Mouse (Mus musculus) MEL (cell line): ENCODE measurements at regions not wholly inside any gene's neighbourhood (a gene's known extent, or its start where the extent isn't known, plus 50 kb on each side); places are given as distances from the start of the nearest gene placed in this dataset.

Source experiments
- DNase-seq: peaks from one replicate; pipeline ENCODE4 v3.0.0; 2011; ENCODE audit warnings: low read depth, low spot score
- H3K27ac ChIP-seq: 2 replicates; pipeline ENCODE4 v1.5.1; 2012; ENCODE audit warnings: low read depth, mild to moderate bottlenecking, control low read depth, low read length, moderate library complexity; ENCODE audit not compliant: control insufficient read depth
- H3K27me3 ChIP-seq, 2 experiments: fragments of 150-350 bp in 1 of 2; sonication (generic) in 1 of 2; 2 replicates each; pipeline ENCODE4 v1.6.1; 2012; ENCODE audit warnings: low read length in 2 of 2, mild to moderate bottlenecking in 2 of 2, improper control_type of control experiment in 1 of 2, moderate library complexity in 1 of 2; ENCODE audit not compliant: insufficient read depth in 2 of 2, control insufficient read depth in 1 of 2
- H3K36me3 ChIP-seq, 2 experiments: 2 replicates each; pipeline ENCODE4 v1.6.1; 2012 to 2014; ENCODE audit warnings: low read length in 2 of 2, improper control_type of control experiment in 1 of 2, inconsistent platforms in 1 of 2, mild to moderate bottlenecking in 1 of 2; ENCODE audit not compliant: insufficient read depth in 2 of 2, control insufficient read depth in 1 of 2
- H3K4me1 ChIP-seq, 2 experiments: fragments of 150-350 bp in 1 of 2; sonication (generic) in 1 of 2; 2 replicates each; pipeline ENCODE4 v1.6.1; 2012; ENCODE audit warnings: low read length in 2 of 2, improper control_type of control experiment in 1 of 2, mild to moderate bottlenecking in 1 of 2; ENCODE audit not compliant: insufficient read depth in 2 of 2, control insufficient read depth in 1 of 2
- H3K4me3 ChIP-seq, 2 experiments: fragments of 150-350 bp in 1 of 2; sonication (generic) in 1 of 2; 2 replicates each; pipeline ENCODE4 v1.5.1; 2012; ENCODE audit warnings: low read depth in 2 of 2, low read length in 2 of 2, mild to moderate bottlenecking in 2 of 2, moderate library complexity in 2 of 2, control low read depth in 1 of 2, improper control_type of control experiment in 1 of 2; ENCODE audit not compliant: control insufficient read depth in 1 of 2, insufficient read depth in 1 of 2
- H3K79me2 ChIP-seq: 2 replicates; pipeline ENCODE4 v1.6.1; 2012; ENCODE audit warnings: mild to moderate bottlenecking, low read length, moderate library complexity; ENCODE audit not compliant: control insufficient read depth, poor library complexity, insufficient read depth
- H3K9ac ChIP-seq: 2 replicates; pipeline ENCODE4 v1.6.1; 2012; ENCODE audit warnings: low read depth, mild to moderate bottlenecking, control low read depth, low read length, moderate library complexity; ENCODE audit not compliant: control insufficient read depth, poor library complexity, severe bottlenecking
- H3K9me3 ChIP-seq: fragments of 150-350 bp; sonication (generic); replicated peaks from 2 replicates; pipeline ENCODE4 v1.6.1; 2012; ENCODE audit warnings: mild to moderate bottlenecking, low read length, improper control_type of control experiment, moderate library complexity; ENCODE audit not compliant: insufficient read depth
- CTCF ChIP-seq, 3 experiments: IDR thresholded peaks in 2 of 3; conservative IDR thresholded peaks in 1 of 3; 2 replicates each; pipeline ENCODE4 v1.5.1; 2011 to 2012; ENCODE audit warnings: low read length in 3 of 3, low read depth in 2 of 3, mild to moderate bottlenecking in 2 of 3, improper control_type of control experiment in 1 of 3, inconsistent platforms in 1 of 3, mixed read lengths in 1 of 3, moderate library complexity in 1 of 3; ENCODE audit not compliant: control insufficient read depth in 1 of 3, insufficient read depth in 1 of 3, poor library complexity in 1 of 3, severe bottlenecking in 1 of 3
- ELF1 ChIP-seq: IDR thresholded peaks from 2 replicates; pipeline ENCODE4 v1.6.1; 2014; ENCODE audit warnings: low read depth, mild to moderate bottlenecking, inconsistent platforms, low read length, improper control_type of control experiment, moderate library complexity
- EP300 ChIP-seq, 2 experiments: IDR thresholded peaks; 2 replicates each; pipeline ENCODE4 v1.6.1; 2011; ENCODE audit warnings: improper control_type of control experiment in 2 of 2, low read length in 2 of 2, low read depth in 1 of 2, mild to moderate bottlenecking in 1 of 2
- ETS1 ChIP-seq: IDR thresholded peaks from 2 replicates; pipeline ENCODE4 v1.6.1; 2012; ENCODE audit warnings: low read depth, mild to moderate bottlenecking, inconsistent platforms, low read length, improper control_type of control experiment, moderate library complexity
- GATA1 ChIP-seq: IDR thresholded peaks from 2 replicates; pipeline ENCODE4 v1.6.1; 2011; ENCODE audit warnings: low read depth, low read length, improper control_type of control experiment
- KAT2A ChIP-seq: conservative IDR thresholded peaks from 2 replicates; pipeline ENCODE4 v1.6.1; 2012; ENCODE audit warnings: low read depth, low read length, improper control_type of control experiment, inconsistent platforms
- MAX ChIP-seq: IDR thresholded peaks from 2 replicates; pipeline ENCODE4 v1.6.1; 2011; ENCODE audit warnings: low read length, improper control_type of control experiment
- MAZ ChIP-seq: IDR thresholded peaks from 2 replicates; pipeline ENCODE4 v1.6.1; 2012; ENCODE audit warnings: low read depth, mild to moderate bottlenecking, inconsistent platforms, low read length, improper control_type of control experiment
- POLR2A ChIP-seq, 2 experiments: IDR thresholded peaks; 2 replicates each; pipeline ENCODE4 v1.6.1; 2011 to 2012; ENCODE audit warnings: low read length in 2 of 2, mild to moderate bottlenecking in 2 of 2, control low read depth in 1 of 2, improper control_type of control experiment in 1 of 2, low read depth in 1 of 2, moderate library complexity in 1 of 2; ENCODE audit not compliant: control insufficient read depth in 1 of 2, insufficient read depth in 1 of 2, poor library complexity in 1 of 2
- RAD21 ChIP-seq: IDR thresholded peaks from 2 replicates; pipeline ENCODE4 v1.6.1; 2011; ENCODE audit warnings: mild to moderate bottlenecking, low read depth, low read length, improper control_type of control experiment
- RCOR1 ChIP-seq: IDR thresholded peaks from 2 replicates; pipeline ENCODE4 v1.6.1; 2012; ENCODE audit warnings: low read depth, mild to moderate bottlenecking, inconsistent platforms, low read length, improper control_type of control experiment
- SMC3 ChIP-seq: IDR thresholded peaks from 2 replicates; pipeline ENCODE4 v1.6.1; 2011; ENCODE audit warnings: low read depth, low read length, improper control_type of control experiment
- TAL1 ChIP-seq: IDR thresholded peaks from 2 replicates; pipeline ENCODE4 v1.6.1; 2012; ENCODE audit warnings: mild to moderate bottlenecking, inconsistent platforms, low read length, moderate library complexity, mixed read lengths
- TCF12 ChIP-seq: IDR thresholded peaks from 2 replicates; pipeline ENCODE4 v1.6.1; 2014; ENCODE audit warnings: low read depth, mild to moderate bottlenecking, inconsistent platforms, low read length, improper control_type of control experiment, moderate library complexity
- UBTF ChIP-seq: IDR thresholded peaks from 2 replicates; pipeline ENCODE4 v1.6.1; 2012; ENCODE audit warnings: low read depth, mild to moderate bottlenecking, inconsistent platforms, low read length, improper control_type of control experiment, moderate library complexity, borderline replicate concordance; ENCODE audit not compliant: insufficient read depth
- ZNF384 ChIP-seq: IDR thresholded peaks from 2 replicates; pipeline ENCODE4 v1.6.1; 2012; ENCODE audit warnings: low read depth, mild to moderate bottlenecking, inconsistent platforms, low read length, improper control_type of control experiment

DNA sequence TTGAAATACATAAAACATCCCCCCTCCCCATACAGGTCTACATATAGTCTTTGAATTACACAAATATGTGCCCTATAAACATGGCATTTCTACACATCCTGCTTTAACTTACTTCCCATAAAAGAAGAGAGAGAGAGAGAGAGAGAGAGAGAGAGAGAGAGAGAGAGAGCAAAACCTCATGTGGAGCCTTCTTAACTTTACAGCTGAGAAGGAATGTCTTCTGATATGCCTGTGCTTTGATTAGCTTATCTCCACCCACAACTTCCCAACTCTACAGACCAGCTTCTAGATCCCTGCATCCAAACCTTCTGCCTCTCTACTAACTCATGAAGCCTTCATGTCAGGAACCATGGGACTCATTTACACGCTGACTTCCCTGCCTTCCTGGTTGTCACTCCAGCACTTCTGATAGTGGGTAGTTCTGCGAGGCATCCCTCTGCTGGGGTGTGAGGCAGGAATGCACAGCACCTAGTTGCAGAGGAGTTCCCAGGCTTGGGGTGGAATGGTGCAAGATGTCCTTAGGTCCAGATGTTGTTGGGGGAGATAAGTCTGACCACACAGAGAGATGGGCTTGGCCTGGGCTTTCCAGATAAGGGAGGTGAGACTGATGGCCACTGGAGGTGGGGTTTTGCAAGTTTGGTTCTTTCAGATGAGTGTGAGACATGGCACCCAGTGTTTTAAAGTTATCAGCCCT, 122.4 kb upstream of the Bmp2 start (continued):
- no peak; the same call in 1 of the 2 replicates for TF ChIP-seq TCF12
- TF ChIP-seq, all 39 proteins: peak for 7

- Histone ChIP-seq H3K4me1 (peaks cover 27 to 53% of the 10 kb centered on the region in 2 experiments), H3K27me3 (no peaks in the 10 kb centered on the region), H3K36me3 (peaks cover 0 to 60% of the 10 kb centered on the region in 2 experiments; a peak in 2 of 4 replicates), H3K9ac (no peak overlapping the region; the same call in 1 of the 2 replicates), H3K9me3 (no peaks in the 10 kb centered on the region), H3K79me2 (no peaks in the 10 kb centered on the region), H3K27ac (peak overlapping the region; percentile 75), H3K4me3 (no peak overlapping the region)
- TF ChIP-seq CTCF (IDR thresholded peaks at IDR 0.05 in 2 of 3, conservative IDR thresholded peaks at IDR 0.05 in 1 of 3; ENCODE audit: control insufficient read depth in 1 of 3, insufficient read depth in 1 of 3, low read depth in 2 of 3, low read length in 3 of 3, poor library complexity in 1 of 3, severe bottlenecking in 1 of 3) (peak; percentile 42 to 62 (median 52); a peak in 5 of 6 replicates), ZNF384 (no peak), ETS1 (0 out of 2 replicates have a peak, but pooled peaks have one; percentile 14), KAT2A (no peak), RAD21 (peak; percentile 61), TAL1 (peak; percentile 80), ELF1 (no peak), SMC3 (peak; percentile 59), UBTF (no peak), EP300 (IDR thresholded peaks at IDR 0.05; ENCODE audit: low read depth in 1 of 2, low read length in 2 of 2) (peak; percentile 58 to 59), RCOR1 (peak; percentile 27; the same call in 1 of the 2 replicates), GATA1 (peak; percentile 66)
- peak; percentile 68 for DNase-seq
These were observed 121.1 kb upstream of the Bmp2 start for GRCm38 (mm10) chr2:133430741-133431438.

DNA sequence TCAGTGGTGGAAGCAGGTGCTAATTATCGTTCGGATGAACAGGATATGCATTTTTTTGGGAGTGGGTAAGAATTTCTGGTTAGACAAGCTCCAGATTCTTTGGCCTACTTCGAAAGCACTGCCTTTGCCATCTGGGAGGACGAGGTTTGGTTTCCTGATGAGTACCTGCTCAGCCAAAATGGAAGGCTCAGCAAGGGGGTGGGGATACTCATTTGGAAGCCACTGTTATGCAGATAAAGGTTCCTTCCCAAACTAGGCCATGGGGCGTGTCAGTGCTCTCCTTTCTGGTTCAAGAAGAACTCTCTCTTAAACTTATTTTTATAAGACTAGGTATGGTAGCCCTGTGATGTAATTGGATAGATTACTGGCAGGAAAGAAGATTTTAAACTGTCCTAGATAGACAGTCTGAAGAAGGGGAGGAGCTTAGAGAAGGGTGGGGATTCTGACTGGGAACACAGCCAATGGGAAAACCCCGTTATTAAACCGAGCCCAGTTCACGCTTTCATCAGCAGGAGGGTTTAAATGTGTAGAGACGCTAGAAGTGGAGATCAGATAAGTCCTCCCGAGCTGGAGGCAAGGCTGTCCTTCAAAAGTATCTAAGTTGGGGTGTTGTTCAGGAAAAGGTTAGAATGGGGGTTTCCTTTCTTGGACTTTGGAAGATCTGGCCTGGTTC, 119.7 kb upstream of the Bmp2 start:
- DNase-seq, result peak; percentile 69
- no peak for TF ChIP-seq MAZ
- peak; percentile 55 for TF ChIP-seq GATA1
- TF ChIP-seq UBTF, result no peak
- TF ChIP-seq ZNF384, result no peak
- TF ChIP-seq POLR2A (IDR thresholded peaks at IDR 0.05; ENCODE audit: control insufficient read depth in 1 of 2, insufficient read depth in 1 of 2, low read depth in 1 of 2, low read length in 2 of 2, poor library complexity in 1 of 2), result no peak
- no peak for TF ChIP-seq MAX
- Histone ChIP-seq H3K27me3 (no peaks in the 10 kb centered on the region; a peak in 1 of 4 replicates), H3K4me3 (no peak overlapping the region), H3K36me3 (peaks cover 0 to 46% of the 10 kb centered on the region in 2 experiments; a peak in 2 of 4 replicates), H3K27ac (peak overlapping the region; percentile 14; the same call in 1 of the 2 replicates), H3K4me1 (peaks cover 13 to 39% of the 10 kb centered on the region in 2 experiments), H3K9ac (no peak overlapping the region), H3K79me2 (no peaks in the 10 kb centered on the region), H3K9me3 (no peaks in the 10 kb centered on the region)
